Mouse (Mus musculus) layer of hippocampus, adult 6 months (tissue): ENCODE data around the gene Wdr53. TPM values are rescaled to one million over a fixed set of nuclear protein-coding genes. Genes with fewer than 3 reads are reported as not detected.

Experiments used
- long read RNA-seq, 2 experiments: library from polyadenylated mRNA; unstranded; transcript quantifications; one replicate each; pipeline ENCODE4 v2.0.0; 2019 to 2020
- microRNA-seq: library from miRNA; unstranded; fragments of <30 nt; microRNA quantifications from one replicate; pipeline ENCODE4 v1.2.0, GENCODE M21; 2020
- polyA plus RNA-seq: library from polyadenylated mRNA; unstranded; fragments of <200 nt; fragmentation: Nextera tagmentation; gene quantifications from 2 replicates; pipeline ENCODE4 v1.2.3, GENCODE M21; 2021

The Wdr53 gene
- polyA plus RNA-seq, result 12.7 and 14.4 TPM in 2 replicates
- long read RNA-seq, experiment 1, transcript Wdr53-201 (3 exons, 1,394 nt), result minor isoform, 6 of 24 reads
- long read RNA-seq, experiment 1, transcript Wdr53-203 (3 exons, 832 nt), result major isoform, 9 of 24 reads
- long read RNA-seq, experiment 1, partial matches to known transcripts, result 6 of 24 reads
- long read RNA-seq, experiment 1, other reads (novel, unspliced or antisense), result 3 of 24 reads
- long read RNA-seq, experiment 2, transcript Wdr53-201 (3 exons, 1,394 nt), result major isoform, 16 of 29 reads
- long read RNA-seq, experiment 2, transcript Wdr53-203 (3 exons, 832 nt), result minor isoform, 10 of 29 reads
- long read RNA-seq, experiment 2, partial matches to known transcripts, result 1 of 29 reads
- long read RNA-seq, experiment 2, other reads (novel, unspliced or antisense), result 2 of 29 reads

DNA sequence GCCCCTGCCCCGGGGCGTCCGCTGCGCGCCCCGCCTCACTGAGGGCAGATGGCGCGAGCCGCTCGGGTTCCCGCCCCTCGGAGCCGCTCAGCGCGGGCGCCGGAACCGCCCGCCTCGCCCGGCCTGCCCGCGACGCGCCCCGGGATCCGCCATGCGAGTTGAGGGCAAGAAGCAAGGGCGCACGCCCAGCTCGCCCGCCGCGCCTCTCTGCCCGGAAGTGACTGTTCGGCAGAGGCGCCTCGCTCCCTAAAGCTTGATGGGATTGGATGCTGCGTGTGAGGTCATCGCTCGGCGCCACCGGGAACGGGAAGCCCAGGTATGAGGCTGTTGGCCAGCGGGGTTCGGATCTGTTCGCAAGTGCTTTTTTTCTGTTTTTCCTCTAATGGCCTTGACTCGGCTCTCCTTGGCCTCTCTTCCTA lies at the start of gene Wdr53, which contains the start of gene Fbxo45:
TSS of gene Wdr53 (plus strand) at position 276 of the 419 bp plus-strand sequence.
TSS of gene Fbxo45 (minus strand) at position 207 of the 419 bp plus-strand sequence.

DNA sequence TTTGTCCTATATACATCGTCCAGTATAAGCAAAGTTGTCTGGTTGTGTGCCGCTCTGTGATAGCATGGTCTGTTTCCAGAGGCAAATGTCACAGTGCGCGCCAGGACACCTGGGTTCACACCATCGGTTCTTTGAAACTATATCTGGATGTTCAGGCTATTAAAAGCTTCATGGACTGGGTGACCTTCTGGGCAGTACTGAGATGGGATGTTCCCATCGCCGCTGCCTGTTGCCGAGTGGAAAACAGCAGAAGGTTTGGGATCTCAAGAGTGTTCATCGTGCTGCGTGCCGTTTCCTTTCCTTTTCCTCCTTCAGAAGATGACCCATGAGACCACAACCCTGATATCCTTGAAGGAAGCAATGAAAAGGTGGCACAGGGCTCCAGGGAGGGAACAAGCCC lies 24.3 kb downstream of the Wdr53 start, which contains the start of gene Smco1:
TSS of gene Smco1 (plus strand) at position 178 of the 400 bp plus-strand sequence.

DNA sequence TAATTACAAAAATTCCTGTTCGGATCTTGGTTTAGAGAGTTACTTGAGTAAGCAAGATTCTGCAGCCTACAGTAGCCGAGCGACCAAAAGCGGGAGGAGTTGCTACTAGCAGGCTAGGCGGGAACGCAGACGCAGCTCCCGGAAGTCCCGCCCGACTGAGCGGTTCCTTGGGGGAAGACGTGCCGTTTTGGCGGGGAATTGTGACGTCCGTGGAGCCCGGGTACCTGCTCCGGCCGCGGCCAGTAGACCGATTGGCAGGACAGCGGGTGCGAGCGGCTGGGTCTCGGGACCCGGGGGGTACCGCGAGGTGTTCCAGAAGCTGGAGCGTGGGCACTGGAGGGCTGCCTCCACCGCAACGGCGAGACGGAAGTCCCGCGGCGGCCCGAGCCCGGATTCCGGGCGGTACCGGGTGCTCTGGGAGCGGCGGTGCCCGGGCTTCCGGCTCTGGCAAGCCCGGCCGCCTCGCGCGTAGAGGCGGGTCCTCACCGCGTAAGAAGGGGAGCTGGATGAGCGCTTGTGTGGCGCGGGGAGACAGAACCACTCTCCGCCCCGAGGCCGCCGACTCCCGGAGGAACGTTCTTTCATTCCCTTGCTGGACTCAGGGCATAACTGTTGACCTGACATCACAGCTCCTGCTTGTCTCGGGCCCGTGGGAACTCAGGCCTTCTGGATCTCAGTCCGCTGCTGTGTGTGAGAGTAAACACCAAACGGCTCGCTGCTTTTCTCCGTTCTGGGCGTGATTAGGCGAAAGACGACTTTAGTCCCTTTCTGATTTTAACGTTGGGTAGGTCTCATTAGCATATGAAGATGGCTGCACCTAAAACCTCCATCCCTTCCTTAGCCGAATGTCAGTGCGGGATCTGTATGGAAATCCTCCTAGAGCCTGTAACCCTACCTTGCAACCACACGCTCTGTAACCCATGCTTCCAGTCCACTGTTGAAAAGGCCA lies 30.6 kb downstream of the Wdr53 start, which contains the start of gene Rnf168:
TSS of gene Rnf168 (plus strand) at position 152 of the 949 bp plus-strand sequence.

Small RNA genes lying within 50 kb of the gene (microRNA-seq; reads per million reads assigned to microRNA genes)
- not detected for gene Mir1946a

Other genes with a start within 250 kb of the Wdr53 start
- 5.4 and 6.1 TPM in 2 replicates for gene Senp5, start 243.9 kb upstream of the Wdr53 start, polyA plus RNA-seq
- 11.8 and 12.5 TPM in 2 replicates for gene Pak2, start 167.9 kb upstream of the Wdr53 start, polyA plus RNA-seq
- 42.5 and 48.9 TPM in 2 replicates for gene Pigx, start 147.5 kb upstream of the Wdr53 start, polyA plus RNA-seq
- gene Cep19, start 147.4 kb upstream of the Wdr53 start, polyA plus RNA-seq, result 99.2 and 105 TPM in 2 replicates
- gene Nrros, start 81.6 kb upstream of the Wdr53 start, polyA plus RNA-seq, result 6.4 and 6.8 TPM in 2 replicates
- not detected in 2 replicates for gene Bex6, start 67.4 kb upstream of the Wdr53 start, polyA plus RNA-seq
- gene Fbxo45, start 69 bp upstream of the Wdr53 start, polyA plus RNA-seq, result 4.6 and 5.3 TPM in 2 replicates
- not detected in 2 replicates for gene Smco1, start 24.2 kb downstream of the Wdr53 start, polyA plus RNA-seq
- 23.3 and 26.0 TPM in 2 replicates for gene Rnf168, start 30.2 kb downstream of the Wdr53 start, polyA plus RNA-seq
- gene Ubxn7, start 85.0 kb downstream of the Wdr53 start, polyA plus RNA-seq, result 4.6 and 6.7 TPM in 2 replicates
- gene Tm4sf19, start 153.3 kb downstream of the Wdr53 start, polyA plus RNA-seq, result not detected in 2 replicates
- 42.7 and 45.7 TPM in 2 replicates for gene Tctex1d2, start 172.5 kb downstream of the Wdr53 start, polyA plus RNA-seq
- gene Pcyt1a, start 183.7 kb downstream of the Wdr53 start, polyA plus RNA-seq, result 13.7 and 14.4 TPM in 2 replicates
- gene Slc51a, start 240.7 kb downstream of the Wdr53 start, polyA plus RNA-seq, result not detected in 2 replicates
- gene Zdhhc19, start 249.0 kb downstream of the Wdr53 start, polyA plus RNA-seq, result not detected in 2 replicates